Mouse (Mus musculus): Measurements from ENCODE around the gene Zfp655. TPM values are rescaled to one million over a fixed set of nuclear protein-coding genes. Genes with fewer than 3 reads are reported as not detected.

Zfp655 gene
- polyA plus RNA-seq, 1 experiment from 2014 or later = 33.8 TPM

GRCm38 (mm10) chr5:145292398-145292797 is 60.9 kb downstream of the Zfp655 start:
- 98% methylated on average over 6 of the region's 6 CpGs for WGBS
- Histone ChIP-seq H3K4me1 (ENCODE audit: control insufficient read depth, insufficient read depth, low read length) (no peaks in the 10 kb centered on the region), H3K27me3 (ENCODE audit: control insufficient read depth, insufficient read depth, low read length) (no peaks in the 10 kb centered on the region), H3K9ac (ENCODE audit: low read length) (no peak overlapping the region), H3K9me3 (replicated peaks; ENCODE audit: control insufficient read depth, low read length) (no peaks in the 10 kb centered on the region), H3K27ac (ENCODE audit: low read length) (no peak overlapping the region), H3K4me3 (replicated peaks; ENCODE audit: low read length) (no peak overlapping the region), H3K36me3 (ENCODE audit: control insufficient read depth, insufficient read depth, low read length) (peaks cover 23% of the 10 kb centered on the region), H3K4me2 (ENCODE audit: low read depth, low read length) (no peak overlapping the region)
- no peak for ATAC-seq (ENCODE audit: insufficient read depth, low FRiP score)

Other genes with a start within 250 kb of the Zfp655 start
- gene Gm4871, start 199.0 kb upstream of the Zfp655 start, polyA plus RNA-seq (2015; fragmentation: Nextera tagmentation; extraction: Ambion mirVana) = not detected in 2 replicates
- not detected in 2 replicates for gene 1700018F24Rik, start 188.7 kb upstream of the Zfp655 start, polyA plus RNA-seq (2015; fragmentation: Nextera tagmentation; extraction: Ambion mirVana)
- gene Arpc1a, start 147.9 kb upstream of the Zfp655 start, polyA plus RNA-seq (2015; fragmentation: Nextera tagmentation; extraction: Ambion mirVana) = 148 and 155 TPM in 2 replicates
- 0.08 and 0.27 TPM in 2 replicates for gene Kpna7, start 147.7 kb upstream of the Zfp655 start, polyA plus RNA-seq (2015; fragmentation: Nextera tagmentation; extraction: Ambion mirVana)
- 381 and 399 TPM in 2 replicates for gene Arpc1b, start 117.5 kb upstream of the Zfp655 start, polyA plus RNA-seq (2015; fragmentation: Nextera tagmentation; extraction: Ambion mirVana)
- gene Pdap1, start 91.5 kb upstream of the Zfp655 start, polyA plus RNA-seq (2015; fragmentation: Nextera tagmentation; extraction: Ambion mirVana) = 77.8 and 81.4 TPM in 2 replicates
- gene Bud31, start 91.4 kb upstream of the Zfp655 start, polyA plus RNA-seq (2015; fragmentation: Nextera tagmentation; extraction: Ambion mirVana) = 147 and 167 TPM in 2 replicates
- 15.1 and 17.4 TPM in 2 replicates for gene Ptcd1, start 64.6 kb upstream of the Zfp655 start, polyA plus RNA-seq (2015; fragmentation: Nextera tagmentation; extraction: Ambion mirVana)
- 35.2 and 36.3 TPM in 2 replicates for gene Cpsf4, start 64.5 kb upstream of the Zfp655 start, polyA plus RNA-seq (2015; fragmentation: Nextera tagmentation; extraction: Ambion mirVana)
- 705 and 758 TPM in 2 replicates for gene Atp5j2, start 39.7 kb upstream of the Zfp655 start, polyA plus RNA-seq (2015; fragmentation: Nextera tagmentation; extraction: Ambion mirVana)
- gene Zkscan14, start 29.8 kb upstream of the Zfp655 start, polyA plus RNA-seq (2015; fragmentation: Nextera tagmentation; extraction: Ambion mirVana) = 8.5 and 9.3 TPM in 2 replicates
- gene Zkscan5, start 27.2 kb upstream of the Zfp655 start, polyA plus RNA-seq (2015; fragmentation: Nextera tagmentation; extraction: Ambion mirVana) = 11.1 and 11.3 TPM in 2 replicates
- 0.21 and 0.36 TPM in 2 replicates for gene Zscan25, start 48.8 kb downstream of the Zfp655 start, polyA plus RNA-seq (2015; fragmentation: Nextera tagmentation; extraction: Ambion mirVana)
- gene Cyp3a57, start 113.6 kb downstream of the Zfp655 start, polyA plus RNA-seq (2015; fragmentation: Nextera tagmentation; extraction: Ambion mirVana) = not detected in 2 replicates
- gene Cyp3a16, start 238.0 kb downstream of the Zfp655 start, polyA plus RNA-seq (2015; fragmentation: Nextera tagmentation; extraction: Ambion mirVana) = 0.12 and 0.40 TPM in 2 replicates